Mouse (Mus musculus): ENCODE results near the gene Aqp1. TPM values are rescaled to one million over a fixed set of nuclear protein-coding genes. Genes with fewer than 3 reads are reported as not detected.

Aqp1 gene
- total RNA-seq, 2 experiments from 2014 or later: 0.70 to 0.74 TPM

DNA sequence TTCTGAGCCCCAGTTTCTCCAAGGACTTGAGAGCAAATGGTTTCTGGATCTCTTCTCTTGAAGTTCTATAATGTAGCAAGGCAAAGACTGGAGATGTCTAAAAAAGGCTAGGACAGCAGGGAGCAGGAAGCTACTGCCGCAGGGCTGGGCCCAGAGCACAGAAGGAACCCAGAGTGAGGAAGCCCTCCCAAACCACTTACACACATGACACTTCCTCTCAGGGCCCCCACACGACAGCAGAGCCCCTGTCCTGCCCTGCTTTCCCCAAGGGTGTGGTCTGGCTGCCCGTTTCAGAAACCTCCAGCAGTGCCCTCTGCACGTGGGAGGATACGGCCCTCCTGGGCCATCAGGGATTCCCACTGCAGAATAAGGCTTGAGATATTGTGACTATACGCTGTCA lies 4.9 kb upstream of the Aqp1 start:
- DNase-seq (ENCODE audit: extremely low spot score in 1 of 2, low spot score in 1 of 2): no peak

DNA sequence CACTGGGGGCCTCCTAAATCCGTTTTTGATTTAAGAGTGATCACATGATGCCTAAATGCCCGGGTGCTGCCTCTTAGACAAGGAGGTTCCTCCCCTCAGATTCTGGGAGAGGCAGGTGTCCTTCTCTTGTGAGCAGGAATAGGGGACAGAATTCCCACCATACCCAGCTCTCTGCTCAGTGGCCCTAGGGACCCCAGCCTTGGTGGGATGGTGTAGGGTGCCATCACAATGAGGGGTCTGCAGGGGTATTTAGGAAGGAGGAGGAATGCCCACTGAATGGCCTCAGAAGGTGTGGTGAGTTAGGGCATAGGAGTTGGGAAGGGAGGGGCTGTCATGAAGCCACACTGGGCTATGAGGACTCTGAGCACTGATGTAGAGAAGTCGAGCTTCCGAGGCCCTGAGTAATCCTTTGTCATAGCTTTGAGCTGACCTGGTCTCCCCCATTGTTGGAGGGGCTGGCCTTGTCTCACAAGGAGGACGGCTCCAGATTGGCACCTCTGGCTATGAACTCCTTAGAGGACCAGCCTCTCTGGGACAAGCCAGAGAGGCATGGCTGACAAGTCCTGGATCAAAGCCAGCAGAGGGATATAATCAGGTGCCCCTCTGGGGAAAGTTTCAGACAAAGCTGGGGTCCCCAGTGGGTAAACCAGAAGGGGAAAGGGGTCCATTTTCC lies 4.0 kb upstream of the Aqp1 start:
- no peak for DNase-seq (ENCODE audit: extremely low spot score in 1 of 2, low spot score in 1 of 2)

- DNase-seq (ENCODE audit: extremely low spot score in 1 of 2, low spot score in 1 of 2): no peak
Measured at GRCm38 (mm10) chr6:55332773-55333109, 3.5 kb upstream of the Aqp1 start.

GRCm38 (mm10) chr6:55337242-55337641 lies 1.0 kb downstream of the Aqp1 start:
- DNase-seq (ENCODE audit: extremely low spot score in 1 of 2, low spot score in 1 of 2): no peak

DNA sequence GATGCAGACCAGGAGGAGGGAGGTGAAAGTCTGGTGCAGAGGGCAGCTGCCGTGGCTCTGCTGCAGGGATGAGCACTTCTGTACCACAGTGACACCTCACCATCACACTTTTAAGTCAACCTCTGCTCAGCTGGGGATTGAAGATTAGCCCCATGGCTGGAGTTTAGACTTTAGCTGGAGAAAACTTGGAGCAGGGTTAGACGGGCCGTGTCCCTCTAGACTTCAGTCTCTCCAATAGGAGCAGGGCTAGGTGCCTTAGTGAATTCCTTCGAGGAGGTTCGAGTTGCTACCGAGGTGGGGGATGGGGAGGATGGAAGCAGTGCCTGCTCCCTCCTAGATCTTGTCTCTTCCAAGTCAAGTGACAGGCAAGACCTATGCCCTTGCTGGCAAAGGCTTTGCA lies 1.8 kb downstream of the Aqp1 start:
- no peak for DNase-seq (ENCODE audit: extremely low spot score in 1 of 2, low spot score in 1 of 2)

- DNase-seq (ENCODE audit: extremely low spot score in 1 of 2, low spot score in 1 of 2): no peak
Measured at GRCm38 (mm10) chr6:55338934-55339825, 2.9 kb downstream of the Aqp1 start.

DNA sequence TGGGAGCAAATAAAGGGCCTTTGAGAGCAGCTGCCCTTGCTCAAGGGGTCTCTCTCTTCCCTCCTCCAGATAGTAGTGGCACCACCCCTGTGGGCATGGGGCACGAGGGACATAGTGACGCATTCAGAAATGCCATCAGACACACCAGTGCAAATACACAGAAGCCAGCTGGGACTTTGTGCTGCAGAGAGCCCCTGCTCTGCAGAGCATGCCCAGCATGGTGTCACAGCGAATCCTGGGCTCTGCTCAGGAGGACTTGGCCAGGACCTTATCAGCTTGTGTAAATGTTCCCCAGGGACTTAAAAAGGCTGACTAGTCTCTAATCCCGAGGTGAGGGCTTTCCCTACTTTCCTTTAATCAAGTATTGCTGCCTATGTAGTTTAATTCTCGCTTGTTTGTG lies 5.5 kb downstream of the Aqp1 start:
- DNase-seq (ENCODE audit: extremely low spot score in 1 of 2, low spot score in 1 of 2): no peak

DNA sequence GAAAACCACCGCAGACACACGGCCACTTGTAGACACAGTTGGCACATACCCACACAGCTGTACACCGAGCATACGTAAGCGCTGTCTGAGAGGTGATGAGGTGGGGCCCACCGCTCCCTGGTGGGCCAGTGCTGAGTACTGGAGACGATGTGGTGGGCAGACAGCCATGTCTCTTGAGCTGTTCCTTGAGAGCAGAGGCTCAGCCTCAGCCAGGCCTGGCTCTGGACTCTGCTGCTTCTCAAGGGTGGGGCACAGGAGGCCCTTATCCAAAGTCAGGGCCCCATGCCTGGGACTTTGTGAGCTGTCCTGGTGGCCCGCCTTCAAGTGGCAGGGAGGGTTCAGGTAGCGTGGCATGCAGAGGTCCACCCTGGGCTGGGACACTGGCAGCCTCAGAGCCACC lies 6.1 kb downstream of the Aqp1 start:
- no peak for DNase-seq (ENCODE audit: extremely low spot score in 1 of 2, low spot score in 1 of 2)

DNA sequence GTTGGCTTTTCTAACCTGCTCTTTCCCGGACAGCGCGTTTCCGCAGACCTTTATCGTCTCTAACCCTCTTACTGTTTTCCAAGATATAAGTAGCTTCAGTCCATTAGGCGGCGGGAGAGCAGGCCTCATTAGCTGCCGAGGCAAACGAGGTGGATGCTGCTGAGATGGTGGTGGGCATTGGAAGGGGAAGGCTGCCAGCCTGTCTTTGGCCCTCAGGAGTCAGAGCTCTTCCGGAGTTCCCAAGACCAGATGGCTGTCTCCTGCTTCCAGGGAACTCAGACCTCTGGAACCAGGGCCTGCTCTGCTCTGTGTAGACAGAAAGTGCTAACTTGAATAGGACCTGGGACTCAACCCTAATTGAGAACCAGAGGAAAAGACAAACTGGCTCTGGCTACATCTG lies 7.2 kb downstream of the Aqp1 start:
- DNase-seq (ENCODE audit: extremely low spot score in 1 of 2, low spot score in 1 of 2): no peak

DNA sequence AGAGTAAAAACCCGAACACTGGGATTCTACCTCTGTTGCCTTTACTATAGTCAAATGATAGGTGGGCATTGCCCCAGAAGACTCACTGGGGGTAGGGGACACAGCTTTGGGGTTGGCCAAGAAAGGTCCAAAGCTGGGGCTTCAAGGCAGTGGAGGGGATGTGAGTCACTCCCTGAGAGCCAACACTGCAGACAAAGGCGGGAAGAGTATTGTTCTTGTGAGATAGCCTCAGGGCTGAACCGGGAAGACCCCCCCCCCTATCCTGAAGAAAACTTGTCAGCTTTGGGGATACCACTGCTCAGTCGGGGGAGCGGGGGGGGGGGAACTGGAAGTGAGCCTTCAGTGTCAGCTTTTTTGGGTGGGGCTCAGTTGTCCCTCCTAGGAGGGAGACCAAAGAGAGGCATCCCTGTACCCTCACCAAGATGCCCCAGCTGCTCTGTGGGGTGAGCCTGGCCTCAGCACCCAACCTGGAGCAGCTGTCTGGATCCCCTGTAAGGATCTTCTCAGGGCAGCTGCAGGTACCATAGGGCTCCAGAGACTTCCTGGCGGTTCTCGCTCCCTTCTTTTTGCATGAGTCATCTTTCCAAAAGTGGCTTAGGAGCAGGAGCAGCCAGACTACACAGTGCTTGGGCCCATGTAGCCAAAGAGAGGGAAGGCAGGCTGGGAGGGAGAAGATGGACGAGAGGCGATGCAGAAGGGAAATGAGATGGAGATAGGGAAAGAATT lies 8.2 kb downstream of the Aqp1 start:
- no peak for DNase-seq (ENCODE audit: extremely low spot score in 1 of 2, low spot score in 1 of 2)

DNA sequence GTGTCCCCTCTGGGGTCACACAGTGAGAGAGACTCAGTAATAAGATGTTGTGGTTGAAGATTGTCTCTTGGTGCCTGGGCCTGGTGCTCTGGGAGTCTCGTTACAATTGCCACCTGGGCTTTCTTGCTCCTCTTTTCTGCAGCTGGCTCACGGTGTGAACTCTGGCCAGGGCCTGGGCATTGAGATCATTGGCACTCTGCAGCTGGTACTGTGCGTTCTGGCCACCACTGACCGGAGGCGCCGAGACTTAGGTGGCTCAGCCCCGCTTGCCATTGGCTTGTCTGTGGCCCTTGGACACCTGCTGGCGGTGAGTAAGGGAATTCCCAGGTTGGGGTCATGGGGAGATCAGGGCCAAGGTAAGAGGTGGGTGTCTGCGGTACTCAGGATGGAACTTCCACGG lies 9.0 kb downstream of the Aqp1 start:
- DNase-seq (ENCODE audit: extremely low spot score in 1 of 2, low spot score in 1 of 2): no peak

- no peak for DNase-seq (ENCODE audit: extremely low spot score in 1 of 2, low spot score in 1 of 2)
Measured at GRCm38 (mm10) chr6:55346491-55346890, 10.3 kb downstream of the Aqp1 start.

- no peak for DNase-seq (ENCODE audit: extremely low spot score in 1 of 2, low spot score in 1 of 2)
Measured at GRCm38 (mm10) chr6:55347711-55348571, 11.7 kb downstream of the Aqp1 start.

DNA sequence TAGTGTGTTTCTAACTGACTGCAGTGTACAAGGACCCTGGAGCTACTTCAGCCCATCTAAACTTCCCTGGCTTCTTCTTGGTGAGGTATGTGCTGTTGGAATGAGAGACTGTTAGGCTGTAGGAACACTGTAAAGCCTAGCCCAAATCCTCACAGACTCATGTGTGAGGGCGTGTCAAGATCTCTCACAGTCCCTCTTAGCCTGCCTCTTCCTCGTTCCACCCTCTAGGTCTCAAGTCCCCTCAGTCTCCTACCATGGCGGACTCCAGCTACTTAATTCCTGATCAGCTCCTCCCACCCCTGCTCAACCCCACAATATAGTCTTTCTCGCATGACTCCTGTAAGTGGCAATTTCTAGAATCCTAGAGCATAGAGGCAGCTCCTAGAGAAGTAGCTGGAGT lies 13.0 kb downstream of the Aqp1 start:
- DNase-seq (ENCODE audit: extremely low spot score in 1 of 2, low spot score in 1 of 2): no peak

DNA sequence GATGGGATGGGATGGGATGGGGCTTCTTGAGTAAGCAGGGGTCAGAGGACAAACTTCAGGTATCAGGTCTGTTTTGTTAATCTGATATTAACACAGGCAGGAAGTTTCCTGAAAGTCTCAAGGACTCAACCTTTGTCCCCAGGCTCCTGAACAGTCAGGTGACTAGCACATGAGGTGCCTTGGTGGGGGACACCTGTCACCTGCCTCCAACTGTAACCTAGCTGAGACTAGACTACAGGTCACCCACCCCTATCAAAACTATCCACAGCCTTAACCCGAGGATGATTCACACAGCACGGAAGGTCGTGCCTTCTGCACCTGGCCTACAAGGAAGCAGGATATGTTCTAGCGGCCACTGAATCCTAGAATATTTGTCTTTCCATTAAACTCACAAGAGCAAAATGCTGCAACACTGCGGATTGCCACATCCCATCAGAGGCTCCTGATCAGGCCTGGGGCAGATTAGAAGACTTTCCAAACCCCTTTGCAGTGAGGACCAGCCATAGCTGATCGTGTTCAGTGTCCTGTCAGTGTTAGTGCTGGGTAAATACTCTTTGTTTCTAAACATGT lies 14.2 kb downstream of the Aqp1 start:
- DNase-seq (ENCODE audit: extremely low spot score in 1 of 2, low spot score in 1 of 2): no peak

DNA sequence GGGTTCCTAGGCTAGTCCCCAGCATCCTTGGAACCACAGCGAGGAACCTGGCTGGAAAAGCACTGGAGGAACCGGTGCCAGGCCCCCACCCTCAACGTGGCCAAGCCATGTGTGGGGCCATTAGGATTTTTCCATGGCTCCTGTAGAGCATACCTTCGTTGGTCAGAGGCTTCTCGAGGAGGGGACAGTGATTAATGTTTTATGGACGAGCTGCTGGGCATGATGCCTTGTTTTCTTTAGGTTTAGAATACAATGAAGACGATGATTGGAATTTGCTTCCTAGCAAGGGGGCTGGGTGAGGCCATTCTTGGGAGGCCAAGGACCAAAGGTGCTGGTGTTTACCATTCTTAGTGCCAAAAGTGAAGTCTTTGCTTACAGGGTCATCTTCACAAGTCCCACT lies 15.5 kb downstream of the Aqp1 start:
- no peak for DNase-seq (ENCODE audit: extremely low spot score in 1 of 2, low spot score in 1 of 2)

GRCm38 (mm10) chr6:55353711-55354445 lies 17.6 kb downstream of the Aqp1 start:
- DNase-seq (ENCODE audit: extremely low spot score in 1 of 2, low spot score in 1 of 2): no peak

DNA sequence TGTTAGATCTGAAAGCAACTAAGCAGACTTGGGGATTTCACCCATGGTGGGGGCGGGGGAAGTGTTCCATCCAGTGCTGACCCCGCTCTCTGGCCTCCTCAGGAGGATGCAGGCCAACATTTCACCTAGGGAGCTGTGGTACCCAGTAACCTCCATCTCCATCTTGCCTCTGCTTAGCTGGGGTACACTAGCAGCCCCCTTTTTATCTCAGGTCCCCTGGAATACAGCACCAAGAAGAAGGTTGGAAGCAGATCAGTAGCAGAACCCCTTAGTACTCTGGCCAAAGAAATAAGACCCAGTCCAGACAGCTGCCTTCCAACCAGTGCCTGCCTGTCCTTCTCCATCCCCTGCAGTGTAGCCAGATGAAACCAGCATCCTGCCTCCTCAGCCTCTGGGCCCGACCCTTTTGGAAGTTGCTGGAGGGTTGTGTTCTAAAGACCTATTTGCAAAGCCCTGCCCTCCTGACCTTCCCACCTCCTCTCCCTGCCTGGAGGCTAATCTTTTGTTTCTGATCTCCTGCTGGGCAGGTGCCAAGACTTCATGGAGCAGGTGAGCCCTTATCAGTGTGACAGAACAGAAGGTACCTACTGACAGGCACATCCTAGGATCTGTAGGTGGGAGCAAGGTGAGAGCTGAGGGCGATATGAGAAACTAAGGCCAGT lies 18.4 kb downstream of the Aqp1 start:
- DNase-seq (ENCODE audit: extremely low spot score in 1 of 2, low spot score in 1 of 2): no peak

- no peak for DNase-seq (ENCODE audit: extremely low spot score in 1 of 2, low spot score in 1 of 2)
Measured at GRCm38 (mm10) chr6:55355575-55355974, 19.3 kb downstream of the Aqp1 start.
